Mouse (Mus musculus) cerebellum, adult 2 months (tissue): ENCODE results near the gene Gng3. TPM values are rescaled to one million over a fixed set of nuclear protein-coding genes. Genes with fewer than 3 reads are reported as not detected.
A peak's percentile ranks its signal among the peaks of the same experiment; 100 is the strongest.

ENCODE experiments used
- DNase-seq, 2 experiments: peaks; one replicate each; pipeline ENCODE4 v3.0.0; 2021
- H3K27ac ChIP-seq: fragments of 200-500 bp; 2 replicates; pipeline ENCODE4 v1.5.1; 2012; ENCODE audit warnings: low read length, control low read depth, inconsistent platforms; ENCODE audit not compliant: insufficient read depth
- H3K27me3 ChIP-seq: fragments of 200-500 bp; 2 replicates; pipeline ENCODE4 v1.6.1; 2012; ENCODE audit warnings: inconsistent platforms, mild to moderate bottlenecking, low read length, moderate library complexity; ENCODE audit not compliant: control insufficient read depth, insufficient read depth
- H3K4me1 ChIP-seq: fragments of 200-500 bp; 2 replicates; pipeline ENCODE4 v1.6.1; 2011; ENCODE audit warnings: low read length; ENCODE audit not compliant: control insufficient read depth, insufficient read depth
- H3K4me3 ChIP-seq: fragments of 200-500 bp; replicated peaks from 2 replicates; pipeline ENCODE3; 2011; ENCODE audit warnings: mild to moderate bottlenecking, low read depth, low read length, control low read depth; ENCODE audit not compliant: insufficient read depth
- CTCF ChIP-seq: fragments of 200-500 bp; IDR thresholded peaks from 2 replicates; pipeline ENCODE4 v1.5.1; 2011; ENCODE audit warnings: low read depth, mild to moderate bottlenecking, control low read depth, low read length, moderate library complexity, borderline replicate concordance; ENCODE audit not compliant: insufficient read depth
- POLR2A ChIP-seq: fragments of 200-500 bp; IDR thresholded peaks from 2 replicates; pipeline ENCODE4 v1.6.1; 2011; ENCODE audit warnings: low read length, control low read depth, borderline replicate concordance; ENCODE audit not compliant: insufficient read depth
- WGBS: fragments of 180-500 bp; shearing (Covaris S2); methylation state at CpG from one replicate; pipeline ENCODE4 v1.1.7; 2018; 5-methylcytosine and 5-hydroxymethylcytosine counted together
- polyA plus RNA-seq: library from polyadenylated mRNA; depleted of rRNA; stranded (reverse); fragments of >200 nt; gene quantifications from 2 replicates; pipeline ENCODE4 v1.2.3, GENCODE M21; 2012

Gng3 gene
- polyA plus RNA-seq, 1 experiment = 236 TPM

DNA sequence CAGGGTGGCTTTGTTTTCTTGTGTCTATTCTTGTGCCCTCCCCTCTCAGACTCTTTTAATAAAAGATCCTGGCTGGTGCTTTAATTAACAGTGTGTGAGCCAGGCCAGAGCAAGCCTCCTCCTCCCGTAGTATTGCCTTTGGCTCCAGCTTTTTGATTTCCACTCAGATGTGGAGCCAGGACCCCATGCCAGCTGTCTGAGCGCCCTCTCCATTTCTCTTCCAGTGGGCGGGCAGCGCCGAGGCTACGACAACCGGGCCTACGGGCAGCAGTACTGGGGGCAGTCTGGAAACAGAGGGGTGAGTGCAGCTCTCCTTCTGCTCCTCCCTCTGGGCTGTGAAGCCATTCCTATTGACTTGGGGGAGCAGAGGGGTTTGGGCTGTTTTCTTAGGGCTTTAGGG, 8.3 kb downstream of the Gng3 start:
- H3K4me3 ChIP-seq = no peak overlapping the region
- no peak overlapping the region for H3K27ac ChIP-seq

DNA sequence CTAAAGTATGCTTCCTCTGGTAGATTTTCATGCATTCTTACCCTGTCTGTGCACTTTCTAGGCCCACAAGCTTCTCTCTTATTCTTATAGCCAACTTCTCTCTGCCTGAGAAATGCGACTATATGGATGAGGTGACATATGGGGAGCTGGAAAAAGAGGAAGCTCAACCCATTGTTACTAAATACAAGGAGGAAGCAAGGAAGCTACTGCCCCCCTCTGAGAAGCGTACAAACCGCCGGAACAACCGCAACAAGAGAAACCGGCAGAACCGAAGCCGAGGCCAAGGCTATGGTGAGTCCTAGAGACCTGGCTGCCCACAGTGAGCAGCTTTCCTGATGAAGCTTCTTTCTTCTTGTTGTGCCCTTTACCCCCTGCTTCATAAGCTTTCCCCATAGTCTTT, 9.3 kb downstream of the Gng3 start, which contains the start of gene AC129217.1:
TSS of gene AC129217.1 (plus strand) at position 114 of the 400 bp plus-strand sequence.
- no peak for TF ChIP-seq CTCF
- no peak for TF ChIP-seq POLR2A
- Histone ChIP-seq H3K4me1 (0 out of 2 replicates have a peak, but pooled peaks cover 2% of the 10 kb centered on the region), H3K4me3 (no peak within 1 kb of the TSS), H3K27ac (no peak within 1 kb of the TSS), H3K27me3 (no peaks in the 10 kb centered on the region)
- DNase-seq = no peak
- WGBS = 66% methylated on average over 8 of the region's 8 CpGs

More for the DNA sequence above, 8.3 kb downstream of the Gng3 start:
- no peak for TF ChIP-seq CTCF
- no peak for TF ChIP-seq POLR2A
- 19% methylated on average over 8 of the region's 8 CpGs for WGBS
- H3K4me1 ChIP-seq = 0 out of 2 replicates have a peak, but pooled peaks cover 2% of the 10 kb centered on the region
- no peak for DNase-seq
- no peaks in the 10 kb centered on the region for H3K27me3 ChIP-seq

DNA sequence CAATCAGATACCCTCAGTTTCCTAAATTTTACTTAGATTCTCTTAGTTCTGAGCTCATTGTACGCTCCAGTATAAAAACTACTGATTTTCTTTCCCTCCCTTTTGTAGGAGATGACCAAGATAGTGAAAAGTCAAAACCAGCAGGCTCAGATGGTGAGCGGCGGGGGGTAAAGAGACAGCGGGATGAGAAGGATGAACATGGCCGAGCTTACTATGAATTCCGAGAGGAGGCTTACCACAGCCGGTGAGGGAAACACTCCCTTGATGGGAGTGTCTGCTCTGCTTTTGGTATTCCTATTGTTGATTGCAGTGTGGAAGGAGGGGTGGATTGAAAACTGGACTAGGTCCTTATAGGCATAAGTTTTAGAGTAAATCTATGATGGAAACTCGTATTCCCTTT, 16.3 kb downstream of the Gng3 start:
- 7% methylated on average over 8 of the region's 8 CpGs for WGBS
- Histone ChIP-seq H3K27ac (no peak overlapping the region), H3K4me3 (peak overlapping the region; percentile 32)

DNA sequence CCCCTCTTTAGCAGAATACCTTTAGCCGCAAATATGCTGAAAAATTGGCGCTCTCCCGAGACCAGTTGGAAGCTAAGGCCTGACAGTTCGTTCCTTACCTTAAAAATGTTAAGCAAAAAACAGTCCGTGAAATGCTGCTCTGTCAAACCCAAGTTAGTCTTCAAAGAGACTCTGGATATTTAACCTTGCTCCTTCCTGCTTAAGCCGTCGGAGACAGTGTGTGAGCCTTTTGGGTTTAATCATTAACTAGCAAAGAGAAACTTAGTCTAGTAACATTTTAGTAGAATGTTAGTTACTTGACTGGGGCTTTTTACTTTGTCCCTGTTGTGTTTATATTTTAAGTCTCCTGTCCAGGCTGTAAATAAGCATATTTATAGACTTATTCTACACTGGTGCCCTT, 17.8 kb downstream of the Gng3 start:
- H3K4me3 ChIP-seq = peak overlapping the region; percentile 86
- peak overlapping the region; percentile 95 for H3K27ac ChIP-seq
- no peaks in the 10 kb centered on the region; the same call in 1 of the 2 replicates for H3K4me1 ChIP-seq
- DNase-seq = no peak
- no peaks in the 10 kb centered on the region for H3K27me3 ChIP-seq
- TF ChIP-seq CTCF = no peak
- TF ChIP-seq POLR2A = no peak
- WGBS = under 1% methylated on average over 7 of the region's 7 CpGs

More for the DNA sequence above, 16.3 kb downstream of the Gng3 start:
- peak; percentile 73 to 81 for DNase-seq
- Histone ChIP-seq H3K27me3 (no peaks in the 10 kb centered on the region), H3K4me1 (no peaks in the 10 kb centered on the region; the same call in 1 of the 2 replicates)
- no peak for TF ChIP-seq CTCF
- TF ChIP-seq POLR2A = no peak

DNA sequence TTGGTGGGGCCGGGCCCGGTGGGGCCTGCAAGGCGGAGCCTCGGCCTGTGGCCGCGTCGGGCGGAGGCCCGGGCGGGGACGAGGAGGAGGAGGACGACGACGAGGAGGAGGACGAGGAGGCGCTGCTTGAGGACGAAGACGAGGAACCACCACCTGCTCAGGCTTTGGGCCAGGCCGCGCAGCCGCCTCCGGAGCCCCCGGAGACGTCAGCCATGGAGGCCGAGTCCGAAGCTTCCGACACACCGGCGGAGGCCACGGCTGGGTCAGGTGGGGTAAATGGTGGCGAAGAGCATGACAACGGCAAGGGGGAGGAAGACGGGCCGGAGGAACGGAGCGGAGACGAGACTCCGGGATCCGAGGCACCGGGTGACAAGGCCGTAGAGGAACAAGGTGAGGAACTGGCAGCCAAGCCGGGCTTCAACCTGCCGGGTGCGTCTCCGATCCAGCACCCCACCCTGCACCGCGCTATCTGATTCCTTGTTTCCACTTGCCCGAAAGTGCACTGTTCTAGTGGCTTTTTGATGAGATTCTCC, 18.5 kb downstream of the Gng3 start:
- H3K4me3 ChIP-seq = peak overlapping the region; percentile 86
- H3K27ac ChIP-seq = peak overlapping the region; percentile 95
- under 1% methylated on average over 48 of the region's 48 CpGs for WGBS
- no peak for DNase-seq
- H3K4me1 ChIP-seq = peaks cover 4% of the 10 kb centered on the region; the same call in 1 of the 2 replicates
- no peaks in the 10 kb centered on the region for H3K27me3 ChIP-seq
- TF ChIP-seq CTCF (no peak), POLR2A (no peak)

DNA sequence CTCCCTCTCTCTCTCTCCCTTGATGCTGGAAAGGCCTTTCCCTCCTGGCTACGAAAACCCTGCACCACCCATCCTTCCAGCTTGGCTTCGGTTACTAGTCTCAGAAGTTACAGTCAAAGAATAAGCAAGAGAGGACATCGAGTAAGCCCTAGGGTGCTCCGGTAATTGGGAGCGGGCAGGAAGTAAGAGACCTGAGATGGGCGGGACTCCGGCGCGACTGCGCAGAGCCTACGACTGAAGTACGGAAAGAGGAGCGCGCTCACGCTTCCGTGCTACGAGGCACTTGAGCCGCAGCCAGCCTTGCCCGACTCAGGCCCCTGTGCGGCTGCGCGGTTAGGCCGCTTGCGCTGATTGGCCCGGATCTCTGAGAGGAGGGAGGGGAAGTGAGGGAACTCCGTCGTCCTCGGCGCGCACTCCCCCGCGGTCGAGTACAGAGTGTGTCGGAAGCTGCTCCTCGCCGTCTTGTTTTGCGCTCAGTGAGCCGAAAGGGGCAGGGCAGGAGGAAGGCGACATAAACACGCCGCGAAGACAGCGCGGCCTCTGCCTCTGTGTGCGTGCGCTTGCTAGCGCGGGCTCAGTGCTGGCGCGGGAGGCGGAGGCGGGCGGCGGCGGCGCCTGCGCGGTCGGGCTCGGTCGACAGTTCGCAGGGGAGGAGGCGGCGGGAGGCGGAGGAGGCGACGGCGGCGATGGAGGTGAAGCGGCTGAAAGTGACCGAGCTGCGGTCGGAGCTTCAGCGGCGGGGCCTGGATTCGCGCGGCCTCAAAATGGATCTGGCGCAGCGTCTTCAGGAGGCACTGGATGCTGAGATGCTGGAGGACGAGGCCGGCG, 19.2 kb downstream of the Gng3 start, which contains the start of gene Hnrnpul2:
TSS of gene Hnrnpul2 (plus strand) at position 415 of the 828 bp plus-strand sequence.
- DNase-seq = peak; percentile 98 to 99
- H3K4me1 ChIP-seq = peaks cover 7% of the 10 kb centered on the region; the same call in 1 of the 2 replicates
- H3K27ac ChIP-seq = peak within 1 kb of the TSS; percentile 95
- under 1% methylated on average over 81 of the region's 83 CpGs for WGBS
- peak within 1 kb of the TSS; percentile 86 for H3K4me3 ChIP-seq
- no peak for TF ChIP-seq CTCF
- TF ChIP-seq POLR2A = peak; percentile 96; the same call in 1 of the 2 replicates
- no peaks in the 10 kb centered on the region for H3K27me3 ChIP-seq

DNA sequence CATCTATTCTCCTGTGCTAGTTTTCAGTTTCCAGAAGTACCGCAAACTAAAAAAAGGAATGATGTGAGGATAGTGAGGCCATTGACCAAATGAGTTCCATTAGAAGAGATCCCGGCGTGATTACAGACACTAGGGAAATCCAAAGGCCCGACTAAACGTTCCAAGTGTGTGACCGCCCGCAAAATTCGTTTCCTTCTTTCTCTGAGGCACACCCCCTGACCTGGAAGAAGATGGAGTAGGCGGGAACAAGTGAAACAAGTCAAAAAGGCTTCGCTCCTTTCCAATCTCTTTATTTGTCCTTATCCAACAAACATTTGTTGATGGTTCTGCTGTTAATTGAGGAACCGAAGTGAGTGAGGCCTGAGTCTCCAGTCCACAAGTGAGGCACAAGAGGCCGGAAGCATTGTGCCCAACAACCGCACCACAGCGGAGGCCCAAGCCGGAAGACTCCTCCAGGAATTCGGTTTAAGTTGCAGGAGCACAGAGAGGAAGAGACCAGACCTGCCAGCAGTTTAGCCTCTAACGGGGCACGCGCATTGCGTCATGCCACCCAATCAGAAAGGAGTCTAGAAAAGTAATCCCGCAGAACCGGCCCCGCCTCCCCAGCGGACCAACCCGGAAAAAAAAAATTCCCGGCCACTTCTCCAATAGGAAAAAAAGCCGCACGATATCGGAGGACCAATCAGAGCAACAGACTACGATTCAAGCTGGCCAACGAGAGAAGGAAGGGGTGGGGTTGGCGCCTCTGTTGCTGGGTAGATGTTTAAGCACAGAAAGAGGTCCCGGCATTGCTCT, 20.0 kb downstream of the Gng3 start, which contains the start of gene Ttc9c:
TSS of gene Ttc9c (minus strand) at position 533 of the 795 bp plus-strand sequence.
- Histone ChIP-seq H3K27me3 (no peaks in the 10 kb centered on the region), H3K4me3 (peak within 1 kb of the TSS; percentile 86), H3K4me1 (peaks cover 7% of the 10 kb centered on the region; the same call in 1 of the 2 replicates), H3K27ac (peak within 1 kb of the TSS; percentile 95)
- under 1% methylated on average over 33 of the region's 33 CpGs for WGBS
- peak; percentile 95 to 99 for DNase-seq
- peak; percentile 82; the same call in 1 of the 2 replicates for TF ChIP-seq POLR2A
- TF ChIP-seq CTCF = no peak
